Mouse (Mus musculus) midbrain, embryonic 12.5 days (tissue): ENCODE data around the gene Pik3r3. TPM values are rescaled to one million over a fixed set of nuclear protein-coding genes. Genes with fewer than 3 reads are reported as not detected.

Experiments used
- ATAC-seq: fragments of 200-750 bp; cut with Nextera tagmentation; 2 replicates; pipeline ENCODE4 v1.8.0; 2017; ENCODE audit warnings: low read depth, moderate TSS enrichment, moderate library complexity; ENCODE audit not compliant: low FRiP score
- H3K27ac ChIP-seq: fragments of 300-500 bp; sonication (generic); replicated peaks from 2 replicates; pipeline ENCODE4 v1.5.1; 2016; ENCODE audit warnings: mild to moderate bottlenecking
- H3K27me3 ChIP-seq: fragments of 300-500 bp; sonication (generic); 2 replicates; pipeline ENCODE4 v1.6.1; 2016; ENCODE audit warnings: mild to moderate bottlenecking
- H3K36me3 ChIP-seq: fragments of 300-500 bp; sonication (generic); 2 replicates; pipeline ENCODE4 v1.6.1; 2016
- H3K4me1 ChIP-seq: fragments of 300-500 bp; sonication (generic); 2 replicates; pipeline ENCODE4 v1.6.1; 2016
- H3K4me2 ChIP-seq: fragments of 300-500 bp; sonication (generic); replicated peaks from 2 replicates; pipeline ENCODE4 v1.6.1; 2016; ENCODE audit warnings: mild to moderate bottlenecking, moderate library complexity
- H3K4me3 ChIP-seq: fragments of 300-500 bp; sonication (generic); 2 replicates; pipeline ENCODE4 v1.5.1; 2016; ENCODE audit warnings: mild to moderate bottlenecking
- H3K9ac ChIP-seq: fragments of 300-500 bp; sonication (generic); replicated peaks from 2 replicates; pipeline ENCODE4 v1.6.1; 2016; ENCODE audit warnings: mild to moderate bottlenecking, moderate library complexity
- H3K9me3 ChIP-seq: fragments of 300-500 bp; sonication (generic); 2 replicates; pipeline ENCODE4 v1.6.1; 2016; ENCODE audit warnings: mild to moderate bottlenecking
- WGBS: fragments of 180-500 bp; shearing (Covaris S2); methylation state at CpG from one replicate; pipeline ENCODE4 v1.1.7; 2016; 5-methylcytosine and 5-hydroxymethylcytosine counted together
- polyA plus RNA-seq: library from polyadenylated mRNA; unstranded; fragments of >200 nt; fragmentation: Nextera tagmentation; extraction: Ambion mirVana; gene quantifications from 2 replicates; pipeline ENCODE4 v1.2.1, GENCODE M21; 2016

The Pik3r3 gene
- polyA plus RNA-seq, 1 experiment from 2014 or later: 117 TPM

DNA sequence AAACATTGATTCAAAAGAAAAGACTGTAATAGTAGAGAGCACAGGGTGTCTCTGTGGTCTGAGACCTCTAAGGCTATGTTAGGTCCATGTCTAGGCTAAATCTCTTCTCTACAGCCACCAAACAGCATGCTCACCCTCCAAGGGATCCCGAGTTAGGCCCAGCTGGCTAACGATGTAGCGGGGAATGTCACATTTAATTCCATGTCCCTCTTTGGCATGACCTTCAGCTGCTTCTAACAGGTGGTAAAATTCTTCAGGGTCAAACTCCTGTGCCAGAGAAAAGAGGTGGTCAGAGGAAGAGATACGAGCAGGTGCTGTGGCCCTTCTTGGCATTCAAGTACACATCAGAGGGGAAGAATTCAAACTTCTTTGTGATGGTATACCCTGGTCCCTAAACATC is 96.2 kb downstream of the Pik3r3 start:
- H3K27ac ChIP-seq: no peak overlapping the region
- H3K27me3 ChIP-seq: no peaks in the 10 kb centered on the region
- H3K4me2 ChIP-seq: no peak overlapping the region
- 97% methylated on average over 4 of the region's 4 CpGs for WGBS
- no peaks in the 10 kb centered on the region for H3K4me1 ChIP-seq
- H3K9ac ChIP-seq: no peak overlapping the region
- H3K4me3 ChIP-seq: no peak overlapping the region
- ATAC-seq: no peak
- H3K36me3 ChIP-seq: peaks cover 87% of the 10 kb centered on the region
- no peaks in the 10 kb centered on the region for H3K9me3 ChIP-seq

DNA sequence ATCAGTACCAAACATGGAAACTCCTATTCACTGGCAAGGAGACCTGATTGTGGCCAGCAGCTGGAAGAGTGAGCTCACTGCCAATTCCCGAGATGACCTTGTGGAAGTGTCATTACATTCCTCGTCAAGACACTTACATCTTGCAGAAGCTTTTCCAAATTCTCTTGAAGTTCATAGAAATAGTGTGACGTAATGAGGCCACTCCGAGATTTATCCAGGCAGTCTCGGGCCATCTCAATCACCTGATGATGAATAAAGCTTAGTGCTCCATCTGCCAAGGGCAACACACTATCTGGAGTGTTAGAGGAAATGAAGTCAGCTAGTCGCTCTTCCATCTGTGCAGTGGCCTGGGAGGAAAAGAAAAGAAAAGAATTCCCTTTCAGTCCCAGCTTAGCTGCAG is 100.7 kb downstream of the Pik3r3 start:
- H3K4me3 ChIP-seq: no peak overlapping the region
- H3K9ac ChIP-seq: no peak overlapping the region
- H3K36me3 ChIP-seq: peaks cover 79% of the 10 kb centered on the region
- H3K27ac ChIP-seq: no peak overlapping the region
- ATAC-seq: no peak
- no peaks in the 10 kb centered on the region for H3K9me3 ChIP-seq
- 95% methylated on average over 6 of the region's 6 CpGs for WGBS
- H3K4me1 ChIP-seq: no peaks in the 10 kb centered on the region
- no peaks in the 10 kb centered on the region for H3K27me3 ChIP-seq
- H3K4me2 ChIP-seq: no peak overlapping the region

DNA sequence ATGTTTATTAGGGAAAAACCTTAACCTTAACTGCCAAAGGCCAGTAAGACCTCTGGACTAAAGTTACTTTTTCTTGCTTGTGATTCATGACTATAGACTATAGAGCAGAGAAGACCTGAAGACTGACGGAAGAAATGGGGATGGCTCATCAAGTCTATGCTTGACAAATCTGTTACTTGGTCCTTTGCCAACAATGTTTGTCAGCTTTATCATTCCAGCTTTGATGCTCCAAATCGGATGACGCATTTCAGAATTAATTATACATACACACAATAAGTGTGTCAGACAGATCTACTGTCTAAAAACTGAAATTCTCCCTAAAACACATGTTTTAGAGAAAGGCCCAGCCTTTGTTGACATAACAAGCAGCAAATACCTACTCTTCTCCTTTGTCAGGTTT is 107.8 kb downstream of the Pik3r3 start:
- no peak overlapping the region for H3K27ac ChIP-seq
- H3K9me3 ChIP-seq: no peaks in the 10 kb centered on the region
- WGBS: 98% methylated on average over 3 of the region's 3 CpGs
- no peaks in the 10 kb centered on the region for H3K4me1 ChIP-seq
- H3K9ac ChIP-seq: no peak overlapping the region
- no peak overlapping the region for H3K4me2 ChIP-seq
- H3K27me3 ChIP-seq: no peaks in the 10 kb centered on the region
- ATAC-seq: no peak
- H3K4me3 ChIP-seq: no peak overlapping the region
- peaks cover 55% of the 10 kb centered on the region for H3K36me3 ChIP-seq

DNA sequence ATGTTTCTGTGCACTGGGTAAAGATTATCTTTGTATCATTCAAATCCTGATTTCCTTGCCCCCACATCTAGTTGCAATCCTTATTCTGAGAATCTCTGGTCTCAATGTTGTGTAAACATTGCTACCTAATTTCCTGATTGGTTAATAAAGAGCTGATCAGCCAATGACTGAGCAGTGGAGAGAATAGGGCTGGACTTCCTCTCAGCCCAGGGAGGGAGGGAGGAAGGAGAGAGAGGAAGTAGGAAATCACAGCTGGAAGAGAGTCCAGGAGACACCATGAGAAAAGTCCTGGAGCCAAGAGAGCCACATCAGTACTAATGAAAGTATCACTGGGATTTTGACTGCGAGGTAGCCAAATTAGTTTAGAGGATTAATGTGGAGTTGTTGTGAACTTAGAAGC is 114.9 kb downstream of the Pik3r3 start:
- ATAC-seq: no peak
- Histone ChIP-seq H3K36me3 (0 out of 2 replicates have a peak, but pooled peaks cover 6% of the 10 kb centered on the region), H3K4me2 (no peak overlapping the region), H3K27ac (no peak overlapping the region), H3K4me3 (no peak overlapping the region), H3K9me3 (no peaks in the 10 kb centered on the region), H3K4me1 (no peaks in the 10 kb centered on the region), H3K9ac (no peak overlapping the region), H3K27me3 (no peaks in the 10 kb centered on the region)
- WGBS: 87% methylated on average over 1 of the region's 1 CpGs

DNA sequence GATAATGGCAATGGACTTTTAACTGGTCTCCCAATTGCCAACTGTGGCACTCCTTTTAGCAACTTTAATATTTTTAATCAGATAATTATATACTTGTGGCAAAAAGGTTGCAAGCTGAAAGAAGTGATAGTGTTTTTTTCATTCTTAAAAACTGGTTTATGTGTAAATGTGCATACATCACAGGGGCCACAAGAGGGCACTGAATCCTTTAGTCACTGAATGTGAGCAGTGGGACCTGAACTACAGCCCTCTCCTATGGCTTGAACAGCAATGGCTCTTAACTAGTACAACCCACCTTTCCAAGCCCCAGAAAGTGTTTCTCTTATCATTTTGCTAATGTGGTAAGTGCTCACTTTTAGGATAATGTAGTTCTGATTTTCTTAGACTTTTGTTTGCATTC is 120.7 kb downstream of the Pik3r3 start:
- Histone ChIP-seq H3K27me3 (no peaks in the 10 kb centered on the region), H3K9ac (no peak overlapping the region), H3K4me3 (no peak overlapping the region), H3K27ac (no peak overlapping the region), H3K4me2 (no peak overlapping the region), H3K4me1 (no peaks in the 10 kb centered on the region), H3K9me3 (no peaks in the 10 kb centered on the region), H3K36me3 (no peaks in the 10 kb centered on the region)
- ATAC-seq: no peak

DNA sequence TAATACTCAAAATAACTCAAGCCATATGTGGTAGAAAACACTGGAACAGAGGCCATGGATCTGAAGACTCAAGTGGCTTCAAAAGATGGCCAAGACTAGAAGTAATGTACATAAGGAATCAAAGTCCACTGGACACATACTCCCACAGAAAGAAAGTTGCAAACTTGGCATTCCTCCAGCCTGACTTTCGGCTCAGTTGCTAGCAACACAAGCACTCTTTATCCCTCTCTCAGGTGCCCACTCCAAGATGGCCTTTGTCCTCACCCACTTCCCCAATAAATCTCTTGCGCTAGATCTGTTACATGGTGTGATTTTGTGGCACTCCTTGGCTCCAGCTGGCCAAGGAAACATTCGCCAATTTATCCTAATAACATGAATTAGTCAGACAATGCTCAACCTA is 131.1 kb downstream of the Pik3r3 start:
- WGBS: 90% methylated on average over 3 of the region's 3 CpGs

More for the DNA sequence above, 131.1 kb downstream of the Pik3r3 start:
- Histone ChIP-seq H3K27ac (no peak overlapping the region), H3K36me3 (peaks cover 5% of the 10 kb centered on the region; the same call in 1 of the 2 replicates), H3K4me3 (no peak overlapping the region), H3K4me2 (no peak overlapping the region), H3K9ac (no peak overlapping the region), H3K4me1 (no peaks in the 10 kb centered on the region), H3K9me3 (no peaks in the 10 kb centered on the region), H3K27me3 (no peaks in the 10 kb centered on the region)
- ATAC-seq: no peak

Other genes with a start within 250 kb of the Pik3r3 start
- 4.5 and 5.5 TPM in 2 replicates for gene Faah, start 203.7 kb upstream of the Pik3r3 start, polyA plus RNA-seq
- gene Nsun4, start 167.7 kb upstream of the Pik3r3 start, polyA plus RNA-seq: 20.4 and 20.7 TPM in 2 replicates
- gene Uqcrh, start 146.5 kb upstream of the Pik3r3 start, polyA plus RNA-seq: 371 and 380 TPM in 2 replicates
- 69.6 and 71.2 TPM in 2 replicates for gene Lrrc41, start 146.3 kb upstream of the Pik3r3 start, polyA plus RNA-seq
- 44.8 and 46.5 TPM in 2 replicates for gene Rad54l, start 97.9 kb upstream of the Pik3r3 start, polyA plus RNA-seq
- gene Pomgnt1, start 97.8 kb upstream of the Pik3r3 start, polyA plus RNA-seq: 60.9 and 67.9 TPM in 2 replicates
- 1.8 and 1.9 TPM in 2 replicates for gene Lurap1, start 70.3 kb upstream of the Pik3r3 start, polyA plus RNA-seq
- 0.09 TPM in 1 of 2 replicates, not detected in the other for gene Tspan1, start 54.0 kb upstream of the Pik3r3 start, polyA plus RNA-seq
- gene 1700042G07Rik, start 48.2 kb upstream of the Pik3r3 start, polyA plus RNA-seq: not detected in 2 replicates
- gene Gm49337, start 48.2 kb upstream of the Pik3r3 start, polyA plus RNA-seq: 0.13 TPM in 1 of 2 replicates, not detected in the other
- gene Mast2, start 242.6 kb downstream of the Pik3r3 start, polyA plus RNA-seq: 37.4 and 38.8 TPM in 2 replicates